Mouse (Mus musculus) forebrain, embryonic 13.5 days (tissue): ENCODE data around the gene Tspan12. TPM values are rescaled to one million over a fixed set of nuclear protein-coding genes. Genes with fewer than 3 reads are reported as not detected.
A peak's percentile ranks its signal among the peaks of the same experiment; 100 is the strongest.
"Not testable (repeated sequence)": the region's sequence is repeated elsewhere in the genome, so short reads cannot be mapped to it uniquely, and the experiment has no call there.

ENCODE experiments used
- ATAC-seq: fragments of 200-750 bp; cut with Nextera tagmentation; 2 replicates; pipeline ENCODE4 v1.8.0; 2017
- H3K27ac ChIP-seq: fragments of 300-500 bp; sonication (generic); 2 replicates; pipeline ENCODE4 v1.5.1; 2015; ENCODE audit warnings: inconsistent platforms, mild to moderate bottlenecking, moderate library complexity
- H3K27me3 ChIP-seq: fragments of 300-500 bp; sonication (generic); 2 replicates; pipeline ENCODE4 v1.6.1; 2015; ENCODE audit warnings: mild to moderate bottlenecking, inconsistent platforms
- H3K36me3 ChIP-seq: fragments of 300-500 bp; sonication (generic); 2 replicates; pipeline ENCODE4 v1.6.1; 2015; ENCODE audit warnings: mild to moderate bottlenecking, inconsistent platforms; ENCODE audit not compliant: poor library complexity, severe bottlenecking
- H3K4me1 ChIP-seq: fragments of 300-500 bp; sonication (generic); 2 replicates; pipeline ENCODE4 v1.6.1; 2015; ENCODE audit warnings: inconsistent platforms
- H3K4me2 ChIP-seq: fragments of 300-500 bp; sonication (generic); 2 replicates; pipeline ENCODE4 v1.6.1; 2015; ENCODE audit warnings: inconsistent platforms, mild to moderate bottlenecking, moderate library complexity
- H3K4me3 ChIP-seq: fragments of 300-500 bp; sonication (generic); 2 replicates; pipeline ENCODE4 v1.5.1; 2015; ENCODE audit warnings: mild to moderate bottlenecking, inconsistent platforms
- H3K9ac ChIP-seq: fragments of 300-500 bp; sonication (generic); 2 replicates; pipeline ENCODE4 v1.6.1; 2015; ENCODE audit warnings: mild to moderate bottlenecking, inconsistent platforms
- H3K9me3 ChIP-seq: fragments of 300-500 bp; sonication (generic); replicated peaks from 2 replicates; pipeline ENCODE4 v1.6.1; 2016; ENCODE audit warnings: inconsistent platforms
- WGBS: fragments of 180-500 bp; shearing (Covaris S2); methylation state at CpG from one replicate; pipeline ENCODE4 v1.1.7; 2015; 5-methylcytosine and 5-hydroxymethylcytosine counted together
- polyA plus RNA-seq: library from polyadenylated mRNA; unstranded; fragments of >200 nt; fragmentation: Nextera tagmentation; extraction: Ambion mirVana; gene quantifications from 2 replicates; pipeline ENCODE4 v1.2.1, GENCODE M21; 2015

The Tspan12 gene
- polyA plus RNA-seq, result 64.1 and 67.3 TPM in 2 replicates

GRCm38 (mm10) chr6:21852344-21852785 is at the start of gene Tspan12:
Gene Tspan12 (minus strand): TSS chr6:21852515.
- peak within 1 kb of the TSS; percentile 80 for H3K27ac ChIP-seq
- 2% methylated on average over 13 of the region's 13 CpGs for WGBS
- peaks cover 17% of the 10 kb centered on the region for H3K4me1 ChIP-seq
- H3K36me3 ChIP-seq, result peaks cover 9% of the 10 kb centered on the region; the same call in 1 of the 2 replicates
- peak within 1 kb of the TSS; percentile 94 for H3K9ac ChIP-seq
- peak within 1 kb of the TSS; percentile 77 for H3K4me3 ChIP-seq
- peak within 1 kb of the TSS; percentile 65 for H3K4me2 ChIP-seq
- H3K9me3 ChIP-seq, result no peaks in the 10 kb centered on the region
- no peak; the same call in 1 of the 2 replicates for ATAC-seq
- H3K27me3 ChIP-seq, result 0 out of 2 replicates have a peak, but pooled peaks cover under 1% of the 10 kb centered on the region

GRCm38 (mm10) chr6:21894451-21894850 is 42.1 kb upstream of the Tspan12 start:
- no peak overlapping the region for H3K9ac ChIP-seq
- no peak overlapping the region for H3K4me3 ChIP-seq
- no peak overlapping the region for H3K27ac ChIP-seq
- H3K4me1 ChIP-seq, result no peaks in the 10 kb centered on the region
- no peaks in the 10 kb centered on the region for H3K27me3 ChIP-seq
- H3K36me3 ChIP-seq, result no peaks in the 10 kb centered on the region
- peak; percentile 53; the same call in 1 of the 2 replicates for ATAC-seq
- 75% methylated on average over 7 of the region's 7 CpGs for WGBS
- H3K9me3 ChIP-seq, result no peaks in the 10 kb centered on the region
- no peak overlapping the region for H3K4me2 ChIP-seq

- H3K4me2 ChIP-seq, result no peak overlapping the region
- no peak overlapping the region for H3K4me3 ChIP-seq
- WGBS, result 68% methylated on average over 2 of the region's 2 CpGs
- H3K27ac ChIP-seq, result no peak overlapping the region
- H3K9ac ChIP-seq, result no peak overlapping the region
- H3K27me3 ChIP-seq, result no peaks in the 10 kb centered on the region
- no peak for ATAC-seq
- no peaks in the 10 kb centered on the region for H3K4me1 ChIP-seq
- no peaks in the 10 kb centered on the region for H3K9me3 ChIP-seq
- H3K36me3 ChIP-seq, result no peaks in the 10 kb centered on the region
Observed at GRCm38 (mm10) chr6:21889101-21889500, 36.8 kb upstream of the Tspan12 start.

- not testable (repeated sequence) for H3K9me3 ChIP-seq, H3K4me3 ChIP-seq, H3K27me3 ChIP-seq, H3K4me2 ChIP-seq, ATAC-seq, H3K36me3 ChIP-seq, H3K27ac ChIP-seq, H3K9ac ChIP-seq, H3K4me1 ChIP-seq
Observed at GRCm38 (mm10) chr6:21887971-21888370, 35.7 kb upstream of the Tspan12 start.

GRCm38 (mm10) chr6:21879496-21879895 is 27.2 kb upstream of the Tspan12 start:
- Histone ChIP-seq H3K4me1 (no peaks in the 10 kb centered on the region), H3K9ac (no peak overlapping the region), H3K9me3 (no peaks in the 10 kb centered on the region), H3K36me3 (no peaks in the 10 kb centered on the region), H3K4me3 (no peak overlapping the region), H3K27me3 (no peaks in the 10 kb centered on the region), H3K4me2 (no peak overlapping the region), H3K27ac (no peak overlapping the region)
- WGBS, result 65% methylated on average over 6 of the region's 6 CpGs
- ATAC-seq, result no peak

GRCm38 (mm10) chr6:21867310-21867709 is 15.0 kb upstream of the Tspan12 start:
- H3K4me1 ChIP-seq, result no peaks in the 10 kb centered on the region
- no peak overlapping the region for H3K9ac ChIP-seq
- no peaks in the 10 kb centered on the region for H3K36me3 ChIP-seq
- 38% methylated on average over 1 of the region's 1 CpGs for WGBS
- ATAC-seq, result no peak
- no peaks in the 10 kb centered on the region for H3K9me3 ChIP-seq
- no peak overlapping the region for H3K4me3 ChIP-seq
- H3K4me2 ChIP-seq, result no peak overlapping the region
- H3K27me3 ChIP-seq, result no peaks in the 10 kb centered on the region; the same call in 1 of the 2 replicates
- no peak overlapping the region for H3K27ac ChIP-seq

- no peak overlapping the region for H3K4me2 ChIP-seq
Observed at GRCm38 (mm10) chr6:21864179-21864578, 11.9 kb upstream of the Tspan12 start.

GRCm38 (mm10) chr6:21863561-21863960 is 11.2 kb upstream of the Tspan12 start:
- H3K27ac ChIP-seq, result no peak overlapping the region
- H3K36me3 ChIP-seq, result no peaks in the 10 kb centered on the region
- H3K27me3 ChIP-seq, result peaks cover 5% of the 10 kb centered on the region; the same call in 1 of the 2 replicates
- no peak overlapping the region for H3K4me3 ChIP-seq
- H3K9me3 ChIP-seq, result no peaks in the 10 kb centered on the region
- 0 out of 2 replicates have a peak, but pooled peaks cover 3% of the 10 kb centered on the region for H3K4me1 ChIP-seq
- 0% methylated on average over 1 of the region's 1 CpGs for WGBS
- no peak for ATAC-seq
- H3K4me2 ChIP-seq, result no peak overlapping the region
- no peak overlapping the region for H3K9ac ChIP-seq

More at GRCm38 (mm10) chr6:21864179-21864578, 11.9 kb upstream of the Tspan12 start:
- Histone ChIP-seq H3K4me1 (0 out of 2 replicates have a peak, but pooled peaks cover 3% of the 10 kb centered on the region), H3K27me3 (no peaks in the 10 kb centered on the region; the same call in 1 of the 2 replicates), H3K36me3 (no peaks in the 10 kb centered on the region), H3K27ac (no peak overlapping the region), H3K4me3 (no peak overlapping the region), H3K9me3 (no peaks in the 10 kb centered on the region), H3K9ac (no peak overlapping the region)
- ATAC-seq, result no peak
- 59% methylated on average over 8 of the region's 8 CpGs for WGBS

GRCm38 (mm10) chr6:21861316-21861715 is 9.0 kb upstream of the Tspan12 start:
- peaks cover 14% of the 10 kb centered on the region; the same call in 1 of the 2 replicates for H3K27me3 ChIP-seq
- H3K9ac ChIP-seq, result no peak overlapping the region
- no peaks in the 10 kb centered on the region for H3K9me3 ChIP-seq
- H3K4me1 ChIP-seq, result peaks cover 10% of the 10 kb centered on the region
- H3K36me3 ChIP-seq, result no peaks in the 10 kb centered on the region
- H3K4me2 ChIP-seq, result no peak overlapping the region
- H3K4me3 ChIP-seq, result no peak overlapping the region
- peak; percentile 61; the same call in 1 of the 2 replicates for ATAC-seq
- H3K27ac ChIP-seq, result no peak overlapping the region
- 26% methylated on average over 2 of the region's 2 CpGs for WGBS

- no peak overlapping the region for H3K4me2 ChIP-seq
- peaks cover 14% of the 10 kb centered on the region; the same call in 1 of the 2 replicates for H3K27me3 ChIP-seq
- H3K9ac ChIP-seq, result no peak overlapping the region
- H3K4me1 ChIP-seq, result peaks cover 10% of the 10 kb centered on the region
- WGBS, result 11% methylated on average over 7 of the region's 7 CpGs
- H3K27ac ChIP-seq, result no peak overlapping the region
- peak; percentile 89 for ATAC-seq
- no peak overlapping the region for H3K4me3 ChIP-seq
- H3K9me3 ChIP-seq, result no peaks in the 10 kb centered on the region
- H3K36me3 ChIP-seq, result no peaks in the 10 kb centered on the region
Observed at GRCm38 (mm10) chr6:21857843-21858242, 5.5 kb upstream of the Tspan12 start.

GRCm38 (mm10) chr6:21855921-21856320 is 3.6 kb upstream of the Tspan12 start:
- Histone ChIP-seq H3K4me3 (no peak overlapping the region), H3K27me3 (0 out of 2 replicates have a peak, but pooled peaks cover 14% of the 10 kb centered on the region), H3K4me2 (no peak overlapping the region), H3K9me3 (no peaks in the 10 kb centered on the region), H3K36me3 (no peaks in the 10 kb centered on the region), H3K4me1 (peaks cover 18% of the 10 kb centered on the region), H3K9ac (no peak overlapping the region), H3K27ac (no peak overlapping the region)
- 59% methylated on average over 7 of the region's 7 CpGs for WGBS
- no peak for ATAC-seq

- Histone ChIP-seq H3K9me3 (no peaks in the 10 kb centered on the region), H3K9ac (no peak overlapping the region), H3K36me3 (peaks cover under 1% of the 10 kb centered on the region; the same call in 1 of the 2 replicates), H3K27ac (no peak overlapping the region), H3K27me3 (0 out of 2 replicates have a peak, but pooled peaks cover 7% of the 10 kb centered on the region), H3K4me2 (no peak overlapping the region), H3K4me3 (no peak overlapping the region), H3K4me1 (peaks cover 23% of the 10 kb centered on the region)
- no peak for ATAC-seq
- WGBS, result 51% methylated on average over 6 of the region's 6 CpGs
Observed at GRCm38 (mm10) chr6:21853342-21853741, 1.0 kb upstream of the Tspan12 start.
